14 mouse cellular contexts compared by ENCODE assay signal in the genomic region with DNA sequence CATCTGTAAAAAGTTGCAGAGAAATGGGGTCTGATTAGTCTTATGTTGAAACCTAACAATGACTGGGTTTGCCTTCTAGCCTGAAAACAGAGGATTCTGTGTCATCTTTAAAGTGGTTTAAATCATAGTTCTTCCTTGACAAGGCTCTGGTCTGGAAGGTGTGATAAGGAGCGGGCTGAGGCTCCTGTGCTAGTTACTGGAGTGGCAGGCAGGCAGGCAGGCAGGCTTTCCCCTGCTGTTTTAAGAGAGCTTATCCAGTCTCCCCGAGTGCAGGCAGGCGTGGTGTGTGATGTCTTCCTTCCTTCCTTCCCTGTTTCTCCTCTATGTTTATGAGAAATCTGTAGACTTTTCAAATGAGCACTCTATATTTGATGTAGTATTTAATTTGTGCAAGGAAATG. TPM values are rescaled to one million over a fixed set of nuclear protein-coding genes. Genes with fewer than 3 reads are reported as not detected.
A peak's percentile ranks its signal among the peaks of the same experiment; 100 is the strongest.
DNase-seq lines count a peak whose midpoint lies in the region; ATAC-seq lines count a peak whose summit lies in the region.
"Had no signal": no experiment of that assay in that cellular context is flagged by ENCODE, and none has a peak within 500 bp of the region (broad histone marks: within the 10 kb centered on the region; RNA-seq: fewer than 3 reads in every experiment).

No protein-coding gene starts in this region.

- no peak for DNase-seq in kidney, adult 9 months
- DNase-seq in lung, postnatal 10 days = peak; percentile 24
- DNase-seq in lung, postnatal 36 days = no peak
- DNase-seq in liver, embryonic 11.5 days (ENCODE audit: low spot score) = no peak
- DNase-seq in embryonic facial prominence, embryonic 10.5 days (ENCODE audit: low spot score) = no peak
- DNase-seq in embryo, embryonic 11 days = no peak
- DNase-seq: cerebellum, postnatal 25 days; right cerebral cortex, postnatal 4 days; thymus, adult 2 months had no signal

- no peaks in the 10 kb centered on the region for H3K9me3 ChIP-seq in kidney, embryonic 16.5 days (ENCODE audit: low read length)
- no peaks in the 10 kb centered on the region for H3K9me3 ChIP-seq in liver, embryonic 11.5 days (ENCODE audit: control insufficient read depth, low read length)
- H3K9me3 ChIP-seq in embryonic facial prominence, embryonic 10.5 days = no peaks in the 10 kb centered on the region
- H3K9me3 ChIP-seq: embryonic facial prominence, embryonic 13.5 days; G1E had no signal

- H3K4me2 ChIP-seq in kidney, embryonic 16.5 days (replicated peaks; ENCODE audit: low read depth, low read length) = no peak overlapping the region
- no peak overlapping the region for H3K4me2 ChIP-seq in liver, embryonic 11.5 days
- H3K4me2 ChIP-seq: embryonic facial prominence, embryonic 13.5 days had no signal

- H3K27ac ChIP-seq in kidney, embryonic 16.5 days (ENCODE audit: low read length) = peak overlapping the region; percentile 2; the same call in 1 of the 2 replicates
- no peak overlapping the region for H3K27ac ChIP-seq in liver, embryonic 11.5 days (ENCODE audit: low read depth, low read length)
- H3K27ac ChIP-seq in embryonic facial prominence, embryonic 10.5 days (replicated peaks) = no peak overlapping the region
- H3K27ac ChIP-seq: embryonic facial prominence, embryonic 13.5 days had no signal

- no peak for ATAC-seq in kidney, embryonic 16.5 days (ENCODE audit: low FRiP score, low TSS enrichment)
- peak; percentile 76 for ATAC-seq in liver, embryonic 11.5 days (replicated peaks; ENCODE audit: low FRiP score)
- ATAC-seq in megakaryocyte-erythroid progenitor cell, adult 5-6 weeks (replicated peaks; ENCODE audit: low FRiP score, low TSS enrichment, poor library complexity, severe bottlenecking) = peak; percentile 96
- ATAC-seq: intestine, postnatal 0 days had no signal

- WGBS in kidney, embryonic 16.5 days = 32% methylated on average over 3 of the region's 3 CpGs
- WGBS in liver, embryonic 11.5 days = 10% methylated on average over 3 of the region's 3 CpGs
- 41% methylated on average over 3 of the region's 3 CpGs for WGBS in embryonic facial prominence, embryonic 10.5 days

- H3K27me3 ChIP-seq in kidney, embryonic 16.5 days (ENCODE audit: insufficient read depth, low read length) = no peaks in the 10 kb centered on the region
- H3K27me3 ChIP-seq in liver, embryonic 11.5 days (replicated peaks; ENCODE audit: control insufficient read depth, insufficient read depth, low read length) = peaks cover 5% of the 10 kb centered on the region
- no peaks in the 10 kb centered on the region for H3K27me3 ChIP-seq in embryonic facial prominence, embryonic 10.5 days (replicated peaks; ENCODE audit: low read depth, poor library complexity, severe bottlenecking)
- H3K27me3 ChIP-seq: embryonic facial prominence, embryonic 13.5 days had no signal

- no peaks in the 10 kb centered on the region for H3K36me3 ChIP-seq in kidney, embryonic 16.5 days (ENCODE audit: insufficient read depth, low read length)
- H3K36me3 ChIP-seq in liver, embryonic 11.5 days (ENCODE audit: control insufficient read depth, insufficient read depth, low read length) = no peaks in the 10 kb centered on the region
- no peaks in the 10 kb centered on the region for H3K36me3 ChIP-seq in embryonic facial prominence, embryonic 10.5 days (replicated peaks)
- H3K36me3 ChIP-seq: embryonic facial prominence, embryonic 13.5 days; G1E had no signal

- no peak overlapping the region for H3K9ac ChIP-seq in kidney, embryonic 16.5 days (replicated peaks; ENCODE audit: low read length)
- H3K9ac ChIP-seq in liver, embryonic 11.5 days (ENCODE audit: low read depth, low read length) = no peak overlapping the region
- H3K9ac ChIP-seq: embryonic facial prominence, embryonic 13.5 days had no signal

- H3K4me3 ChIP-seq in kidney, embryonic 16.5 days (ENCODE audit: low read length) = no peak overlapping the region
- no peak overlapping the region for H3K4me3 ChIP-seq in liver, embryonic 11.5 days (ENCODE audit: low read depth, low read length)
- H3K4me3 ChIP-seq in embryonic facial prominence, embryonic 10.5 days = no peak overlapping the region
- H3K4me3 ChIP-seq: embryonic facial prominence, embryonic 13.5 days had no signal

- H3K4me1 ChIP-seq in kidney, embryonic 16.5 days (ENCODE audit: insufficient read depth, low read length) = peaks cover 23% of the 10 kb centered on the region
- H3K4me1 ChIP-seq in liver, embryonic 11.5 days (replicated peaks; ENCODE audit: control insufficient read depth, insufficient read depth, low read length) = peaks cover 14% of the 10 kb centered on the region
- peaks cover 25% of the 10 kb centered on the region for H3K4me1 ChIP-seq in embryonic facial prominence, embryonic 10.5 days

RNA-seq across cellular contexts. Expression of a gene that starts 48.1 kb away (rescaled TPM):
- polyA plus RNA-seq in kidney, embryonic 16.5 days (2015; fragmentation: Nextera tagmentation; extraction: Ambion mirVana) = 16.5 and 16.8 TPM in 2 replicates
- polyA plus RNA-seq in liver, embryonic 11.5 days (2014; fragmentation: Nextera tagmentation; extraction: Ambion mirVana) = 8.9 and 10.6 TPM in 2 replicates
- total RNA-seq in megakaryocyte-erythroid progenitor cell, adult 5-6 weeks (2014; fragmentation: Nextera tagmentation) = 23.4 and 35.0 TPM in 2 replicates
- 13.0 and 17.2 TPM in 2 replicates for total RNA-seq in megakaryocyte-erythroid progenitor cell, adult 5-6 weeks (2017)
- 9.0 and 9.8 TPM in 2 replicates for polyA plus RNA-seq in embryonic facial prominence, embryonic 10.5 days (2016; fragmentation: Nextera tagmentation; extraction: Ambion mirVana)
- polyA plus RNA-seq: G1E had no signal
